Mouse (Mus musculus): ENCODE results near the gene Acat3. TPM values are rescaled to one million over a fixed set of nuclear protein-coding genes. Genes with fewer than 3 reads are reported as not detected.

Gene Acat3
- polyA plus RNA-seq, 1 experiment, result not detected

DNA sequence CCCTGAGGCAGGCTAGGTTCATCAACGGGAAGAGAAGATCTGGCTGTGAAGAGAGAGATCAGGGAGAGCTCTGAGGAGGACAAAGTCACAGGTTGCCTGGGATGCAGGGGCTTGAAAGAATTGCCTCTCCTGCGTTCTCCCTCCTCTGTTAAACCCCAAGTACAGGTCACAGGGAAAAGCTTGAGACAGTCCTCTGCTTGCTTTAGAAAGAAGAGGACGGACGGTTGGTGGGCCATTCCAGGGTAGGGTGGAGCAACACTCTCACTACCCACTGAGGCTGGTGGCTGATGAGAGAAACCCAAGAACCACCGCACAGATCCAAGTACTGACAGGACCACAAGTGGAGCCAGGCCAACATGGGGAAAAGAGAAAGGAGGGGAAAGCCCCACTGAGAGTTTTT, 64.7 kb downstream of the Acat3 start, which contains the start of gene Mrgprh:
Gene Mrgprh, plus strand, starts transcription at position 301 of the 400 bp plus-strand sequence.
- no peak for TF ChIP-seq CTCF (IDR thresholded peaks at IDR 0.05; ENCODE audit: low read depth, low read length)
- no peak for TF ChIP-seq POLR2A (IDR thresholded peaks at IDR 0.05; ENCODE audit: borderline replicate concordance, low read depth, low read length)
- Histone ChIP-seq H3K4me1 (ENCODE audit: control insufficient read depth, insufficient read depth, low read length) (no peaks in the 10 kb centered on the region; the same call in 1 of the 2 replicates), H3K4me3 (ENCODE audit: insufficient read depth, low read length) (no peak within 1 kb of the TSS), H3K27ac (ENCODE audit: insufficient read depth, low read depth, low read length) (no peak within 1 kb of the TSS)

Other genes with a start within 250 kb of the Acat3 start
- 31.0 and 36.5 TPM in 2 replicates for gene Igf2r, start 170.9 kb downstream of the Acat3 start, polyA plus RNA-seq (2012; ENCODE audit: insufficient read depth, insufficient read length, missing spikeins)
- not detected in 2 replicates for gene Mas1, start 72.5 kb downstream of the Acat3 start, polyA plus RNA-seq (2012; ENCODE audit: insufficient read depth, insufficient read length, missing spikeins)
- gene Mrgprh, start 64.6 kb downstream of the Acat3 start, polyA plus RNA-seq (2012; ENCODE audit: insufficient read depth, insufficient read length, missing spikeins), result not detected in 2 replicates
- 0.68 TPM in 1 of 2 replicates, not detected in the other for gene Pnldc1, start 30.4 kb downstream of the Acat3 start, polyA plus RNA-seq (2012; ENCODE audit: insufficient read depth, insufficient read length, missing spikeins)
- gene Tcp1, start 24.9 kb downstream of the Acat3 start, polyA plus RNA-seq (2012; ENCODE audit: insufficient read depth, insufficient read length, missing spikeins), result 124 and 133 TPM in 2 replicates
- gene Mrpl18, start 24.3 kb downstream of the Acat3 start, polyA plus RNA-seq (2012; ENCODE audit: insufficient read depth, insufficient read length, missing spikeins), result 44.7 and 49.5 TPM in 2 replicates
- gene Acat2, start 20.1 kb upstream of the Acat3 start, polyA plus RNA-seq (2012; ENCODE audit: insufficient read depth, insufficient read length, missing spikeins), result 8.3 and 9.1 TPM in 2 replicates
- gene Wtap, start 53.6 kb upstream of the Acat3 start, polyA plus RNA-seq (2012; ENCODE audit: insufficient read depth, insufficient read length, missing spikeins), result 87.2 and 104 TPM in 2 replicates
- gene Sod2, start 66.2 kb upstream of the Acat3 start, polyA plus RNA-seq (2012; ENCODE audit: insufficient read depth, insufficient read length, missing spikeins), result 92.6 and 97.7 TPM in 2 replicates
- gene Gpr31b, start 111.7 kb upstream of the Acat3 start, polyA plus RNA-seq (2012; ENCODE audit: insufficient read depth, insufficient read length, missing spikeins), result not detected in 2 replicates
- 0.21 TPM in 1 of 2 replicates, not detected in the other for gene Tcp10b, start 120.5 kb upstream of the Acat3 start, polyA plus RNA-seq (2012; ENCODE audit: insufficient read depth, insufficient read length, missing spikeins)
- not detected in 2 replicates for gene Unc93a, start 191.2 kb upstream of the Acat3 start, polyA plus RNA-seq (2012; ENCODE audit: insufficient read depth, insufficient read length, missing spikeins)

Data from bone marrow macrophage, adult 2 months (primary cell).